In the genomic region with DNA sequence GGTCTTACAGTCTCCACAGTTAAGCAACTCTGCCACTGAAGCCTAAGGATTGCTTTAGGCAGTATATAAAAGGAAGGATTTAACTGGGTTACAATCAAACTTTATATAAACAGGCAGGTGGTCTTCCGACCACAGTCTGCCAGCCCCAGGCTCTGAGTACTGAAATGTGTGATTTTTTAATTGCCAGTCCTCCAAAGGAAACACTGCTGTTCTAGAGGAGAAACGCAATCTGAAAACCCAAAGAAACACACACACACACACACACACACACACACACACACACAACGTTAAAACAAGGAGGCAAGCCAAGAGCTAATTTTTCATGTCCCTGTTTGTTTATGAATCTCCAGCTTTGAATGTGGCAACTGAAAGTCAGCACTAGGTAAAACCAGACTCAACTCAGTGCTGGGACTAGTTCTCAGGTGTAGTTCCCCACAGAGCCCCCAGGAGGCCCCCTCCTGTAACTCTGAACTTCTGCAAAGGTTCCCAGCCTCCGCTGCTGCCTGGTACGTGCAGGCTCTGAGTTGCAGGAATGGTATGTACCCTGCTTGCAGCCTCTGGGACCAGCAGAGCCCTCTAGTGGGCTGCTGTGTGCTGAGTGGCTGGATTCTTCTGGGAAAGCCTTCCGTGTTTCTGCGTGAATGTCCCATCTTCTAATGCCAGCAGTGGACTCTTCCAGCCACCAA, we compare ENCODE assay signal across 9 mouse cellular contexts. TPM values are rescaled to one million over a fixed set of nuclear protein-coding genes. Genes with fewer than 3 reads are reported as not detected.
A peak's percentile ranks its signal among the peaks of the same experiment; 100 is the strongest.
DNase-seq lines count a peak whose midpoint lies in the region; ATAC-seq and TF ChIP-seq lines count a peak whose summit lies in the region.
"Had no signal": no experiment of that assay in that cellular context is flagged by ENCODE, and none has a peak within 500 bp of the region (broad histone marks: within the 10 kb centered on the region; RNA-seq: fewer than 3 reads in every experiment).

No protein-coding gene starts in this region.

- H3K9me3 ChIP-seq in embryonic facial prominence, embryonic 15.5 days (replicated peaks) = no peaks in the 10 kb centered on the region
- no peaks in the 10 kb centered on the region for H3K9me3 ChIP-seq in kidney, embryonic 14.5 days (ENCODE audit: control insufficient read depth, low read length)
- H3K9me3 ChIP-seq in limb, embryonic 15.5 days = no peaks in the 10 kb centered on the region
- no peaks in the 10 kb centered on the region for H3K9me3 ChIP-seq in midbrain, postnatal 0 days (ENCODE audit: low read length)

- peaks cover 18% of the 10 kb centered on the region for H3K4me1 ChIP-seq in embryonic facial prominence, embryonic 15.5 days
- peaks cover 6% of the 10 kb centered on the region for H3K4me1 ChIP-seq in kidney, embryonic 14.5 days (ENCODE audit: control insufficient read depth, insufficient read depth, low read length)
- H3K4me1 ChIP-seq in limb, embryonic 15.5 days = peaks cover 20% of the 10 kb centered on the region
- no peaks in the 10 kb centered on the region for H3K4me1 ChIP-seq in midbrain, postnatal 0 days (ENCODE audit: insufficient read depth, low read length)

- WGBS in embryonic facial prominence, embryonic 15.5 days = 19% methylated on average over 7 of the region's 7 CpGs
- WGBS in kidney, embryonic 14.5 days = 26% methylated on average over 7 of the region's 7 CpGs
- WGBS in limb, embryonic 15.5 days = 12% methylated on average over 7 of the region's 7 CpGs
- 25% methylated on average over 7 of the region's 7 CpGs for WGBS in midbrain, postnatal 0 days

- peak; percentile 64 for DNase-seq in 3134 (ENCODE audit: extremely low read depth, insufficient read length, low spot score)
- peak; percentile 95 for DNase-seq in R1 (ENCODE audit: low read depth, low spot score)
- peak; percentile 79 to 81 for DNase-seq in heart, adult 9 months (ENCODE audit: low spot score in 2 of 2)
- peak; percentile 79 for DNase-seq in midbrain, postnatal 0 days (ENCODE audit: low spot score)
- peak; percentile 65 for DNase-seq in telencephalon, adult 2 months (ENCODE audit: low read depth, low spot score)

- no peak overlapping the region for H3K9ac ChIP-seq in embryonic facial prominence, embryonic 15.5 days
- H3K9ac ChIP-seq in kidney, embryonic 14.5 days (ENCODE audit: low read depth, low read length) = peak overlapping the region; percentile 0; the same call in 1 of the 2 replicates
- no peak overlapping the region for H3K9ac ChIP-seq in limb, embryonic 15.5 days
- no peak overlapping the region for H3K9ac ChIP-seq in midbrain, postnatal 0 days (replicated peaks; ENCODE audit: low read length, poor library complexity, severe bottlenecking)

- H3K4me2 ChIP-seq in embryonic facial prominence, embryonic 15.5 days (replicated peaks) = peak overlapping the region; percentile 10
- peak overlapping the region; percentile 8; the same call in 1 of the 2 replicates for H3K4me2 ChIP-seq in kidney, embryonic 14.5 days (replicated peaks; ENCODE audit: low read depth, low read length)
- H3K4me2 ChIP-seq in limb, embryonic 15.5 days = peak overlapping the region; percentile 27
- no peak overlapping the region for H3K4me2 ChIP-seq in midbrain, postnatal 0 days (ENCODE audit: low read depth, low read length, poor library complexity, severe bottlenecking)

- peak; percentile 77 for TF ChIP-seq CTCF in midbrain, postnatal 0 days (IDR thresholded peaks at IDR 0.05)

- no peaks in the 10 kb centered on the region for H3K27me3 ChIP-seq in embryonic facial prominence, embryonic 15.5 days
- no peaks in the 10 kb centered on the region for H3K27me3 ChIP-seq in kidney, embryonic 14.5 days (ENCODE audit: control insufficient read depth, insufficient read depth, low read length)
- 0 out of 2 replicates have a peak, but pooled peaks cover 2% of the 10 kb centered on the region for H3K27me3 ChIP-seq in limb, embryonic 15.5 days
- H3K27me3 ChIP-seq in midbrain, postnatal 0 days (ENCODE audit: insufficient read depth, low read length) = no peaks in the 10 kb centered on the region

- H3K36me3 ChIP-seq in embryonic facial prominence, embryonic 15.5 days = peaks cover 14% of the 10 kb centered on the region; the same call in 1 of the 2 replicates
- H3K36me3 ChIP-seq in kidney, embryonic 14.5 days (ENCODE audit: control insufficient read depth, insufficient read depth, low read length) = peaks cover 11% of the 10 kb centered on the region; the same call in 1 of the 2 replicates
- peaks cover 24% of the 10 kb centered on the region for H3K36me3 ChIP-seq in limb, embryonic 15.5 days
- H3K36me3 ChIP-seq in midbrain, postnatal 0 days (ENCODE audit: insufficient read depth, low read length) = peaks cover 9% of the 10 kb centered on the region

- ATAC-seq in embryonic facial prominence, embryonic 15.5 days (ENCODE audit: insufficient number of reproducible peaks, low FRiP score, low TSS enrichment, low read depth) = peak; percentile 84
- peak; percentile 81 for ATAC-seq in kidney, embryonic 14.5 days (ENCODE audit: low FRiP score, low TSS enrichment)
- peak; percentile 82 for ATAC-seq in limb, embryonic 15.5 days (ENCODE audit: insufficient number of reproducible peaks, low FRiP score, low TSS enrichment, low read depth)
- peak; percentile 54; the same call in 1 of the 2 replicates for ATAC-seq in midbrain, postnatal 0 days (ENCODE audit: low FRiP score)

- H3K4me3 ChIP-seq in embryonic facial prominence, embryonic 15.5 days (replicated peaks) = peak overlapping the region; percentile 9; the same call in 1 of the 2 replicates
- no peak overlapping the region for H3K4me3 ChIP-seq in kidney, embryonic 14.5 days (ENCODE audit: low read length)
- H3K4me3 ChIP-seq in limb, embryonic 15.5 days = peak overlapping the region; percentile 13
- H3K4me3 ChIP-seq in midbrain, postnatal 0 days (ENCODE audit: low read depth, low read length) = no peak overlapping the region
- H3K4me3 ChIP-seq: erythroblast, embryonic 14.5 days had no signal

- H3K27ac ChIP-seq in embryonic facial prominence, embryonic 15.5 days (replicated peaks) = peak overlapping the region; percentile 72
- H3K27ac ChIP-seq in kidney, embryonic 14.5 days (ENCODE audit: low read depth, low read length) = peak overlapping the region; percentile 49; the same call in 1 of the 2 replicates
- peak overlapping the region; percentile 84 for H3K27ac ChIP-seq in limb, embryonic 15.5 days
- H3K27ac ChIP-seq in midbrain, postnatal 0 days (ENCODE audit: low read depth, low read length) = no peak overlapping the region

RNA-seq across cellular contexts. Expression of gene Kctd10, which starts 23.9 kb away (rescaled TPM):
- polyA plus RNA-seq in embryonic facial prominence, embryonic 15.5 days (2015; fragmentation: Nextera tagmentation; extraction: Ambion mirVana) = 122 and 129 TPM in 2 replicates
- 50.7 and 86.2 TPM in 2 replicates for polyA plus RNA-seq in kidney, embryonic 14.5 days (2014; fragmentation: Nextera tagmentation; extraction: Ambion mirVana)
- polyA plus RNA-seq in limb, embryonic 15.5 days (2015; fragmentation: Nextera tagmentation; extraction: Ambion mirVana) = 112 and 117 TPM in 2 replicates
- 49.7 and 65.1 TPM in 2 replicates for total RNA-seq in midbrain, postnatal 0 days (2014; rRNA removed)
- 51.8 and 54.5 TPM in 2 replicates for polyA plus RNA-seq in midbrain, postnatal 0 days (2015; fragmentation: Nextera tagmentation; extraction: Ambion mirVana)

RNA-seq across cellular contexts. Expression of gene Ube3b, which starts 24.0 kb away (rescaled TPM):
- 41.2 and 43.6 TPM in 2 replicates for polyA plus RNA-seq in embryonic facial prominence, embryonic 15.5 days (2015; fragmentation: Nextera tagmentation; extraction: Ambion mirVana)
- 30.5 and 55.2 TPM in 2 replicates for polyA plus RNA-seq in kidney, embryonic 14.5 days (2014; fragmentation: Nextera tagmentation; extraction: Ambion mirVana)
- 39.6 and 41.9 TPM in 2 replicates for polyA plus RNA-seq in limb, embryonic 15.5 days (2015; fragmentation: Nextera tagmentation; extraction: Ambion mirVana)
- total RNA-seq in midbrain, postnatal 0 days (2014; rRNA removed) = 47.3 and 58.3 TPM in 2 replicates
- 26.8 and 26.9 TPM in 2 replicates for polyA plus RNA-seq in midbrain, postnatal 0 days (2015; fragmentation: Nextera tagmentation; extraction: Ambion mirVana)

Comparison
In these comparisons a context has a peak if more than half of its experiments do, and no peak if none do; other contexts are left out.
1. H3K4me3 ChIP-seq: peak in embryonic facial prominence, embryonic 15.5 days (single experiment) and limb, embryonic 15.5 days (single experiment); none in kidney, embryonic 14.5 days (single experiment) and midbrain, postnatal 0 days (single experiment).
2. Peak in every context shown above with its lines, with median percentiles within 50 percentile points of each other: DNase-seq and ATAC-seq.